ENCODE assay signal across 17 mouse cellular contexts in genomic region chr1:100467595-100467994, GRCm38 (mm10).
"Had no signal": no experiment of that assay in that cellular context is flagged by ENCODE, and none has a peak within 500 bp of the region (broad histone marks: within the 10 kb centered on the region; RNA-seq: fewer than 3 reads in every experiment).

No protein-coding gene starts in this region.

- DNase-seq: left cerebral cortex, postnatal 4 days; liver; liver, embryonic 13.5 days; liver, postnatal 0 days; lung, adult 18-20 months; lung, adult 2 months; lung, embryonic 14.5 days; lung, postnatal 10 days; lung, postnatal 14 days; lung, postnatal 36 days; lung, postnatal 4 days; midbrain, embryonic 14.5 days had no signal

- ATAC-seq: liver, embryonic 12.5 days; liver, postnatal 0 days; lung, postnatal 0 days; midbrain, embryonic 13.5 days; midbrain, embryonic 15.5 days; midbrain, embryonic 16.5 days had no signal
